Mouse (Mus musculus) neutrophil, adult 5-6 weeks (primary cell): ENCODE data around the gene Uchl3. TPM values are rescaled to one million over a fixed set of nuclear protein-coding genes. Genes with fewer than 3 reads are reported as not detected.

Source experiments
- ATAC-seq: fragments of 151-379, 151-347 bp; 2 replicates; pipeline ENCODE4 v1.8.0; 2017; ENCODE audit warnings: mild to moderate bottlenecking, moderate TSS enrichment; ENCODE audit not compliant: insufficient number of reproducible peaks, poor library complexity, low FRiP score, severe bottlenecking; ENCODE audit errors: extremely low read depth
- total RNA-seq: library from RNA; stranded (forward); fragments of 200-1000 nt; gene quantifications from 2 replicates; pipeline ENCODE4 v1.2.3, GENCODE M21; 2017

Gene Uchl3
- total RNA-seq, 1 experiment from 2014 or later: 58.1 TPM

DNA sequence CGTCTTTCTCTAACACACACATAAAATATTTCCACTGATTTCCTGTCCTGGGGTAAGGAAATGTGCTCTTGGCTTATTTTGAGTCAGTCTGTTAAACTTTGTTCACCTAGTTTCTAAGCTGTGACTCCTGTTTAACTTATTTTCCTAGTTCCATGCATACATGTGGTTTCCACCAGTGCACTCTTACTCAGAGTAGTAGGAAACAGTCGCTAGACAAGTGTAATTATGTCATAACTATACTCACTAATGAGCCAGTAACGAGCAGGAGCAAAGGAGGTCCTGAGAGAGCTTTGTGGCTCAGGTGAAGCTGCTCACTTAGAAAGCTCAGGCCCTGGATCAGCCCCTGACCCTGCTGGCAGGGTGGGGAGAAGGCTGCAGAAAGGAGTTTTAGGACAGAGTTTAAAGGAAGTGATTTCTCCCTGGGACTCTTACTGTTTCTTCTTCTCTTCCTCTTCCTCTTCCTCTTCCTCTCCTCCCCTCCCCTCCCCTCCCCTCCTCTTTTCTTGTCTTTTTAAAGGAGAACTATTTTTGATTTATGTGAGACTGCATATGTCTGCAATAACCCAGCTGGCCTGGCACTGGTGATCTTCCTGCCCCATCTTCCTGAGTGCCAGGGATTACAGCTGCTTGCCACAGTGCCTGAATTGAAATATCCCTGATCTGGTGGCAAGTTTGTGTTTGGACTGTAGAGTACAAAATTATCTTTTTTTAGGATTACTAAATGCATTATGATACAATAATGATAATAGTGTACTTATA lies 8.1 kb downstream of the Uchl3 start:
- ATAC-seq: 0 out of 2 replicates have a peak, but pooled peaks have one; percentile 23

DNA sequence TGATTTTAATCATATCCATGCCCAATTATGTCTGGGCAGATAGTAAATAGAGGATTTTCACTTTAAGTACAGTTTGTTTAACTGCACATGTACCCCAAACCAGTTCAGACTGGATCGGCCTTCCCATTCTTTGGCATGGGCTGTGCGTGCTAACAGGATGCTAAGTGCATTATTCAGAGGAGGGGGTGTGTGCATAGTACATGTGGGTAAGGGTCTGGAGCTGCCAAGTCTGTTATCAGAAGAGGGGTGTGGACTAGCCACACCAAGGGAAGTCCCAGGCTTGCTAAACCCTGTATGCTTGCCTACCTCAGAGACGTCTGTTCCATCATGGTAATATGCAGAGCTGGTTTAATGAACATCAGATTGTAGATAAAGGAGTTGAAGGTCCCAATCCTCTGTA lies 10.5 kb downstream of the Uchl3 start:
- no peak for ATAC-seq

DNA sequence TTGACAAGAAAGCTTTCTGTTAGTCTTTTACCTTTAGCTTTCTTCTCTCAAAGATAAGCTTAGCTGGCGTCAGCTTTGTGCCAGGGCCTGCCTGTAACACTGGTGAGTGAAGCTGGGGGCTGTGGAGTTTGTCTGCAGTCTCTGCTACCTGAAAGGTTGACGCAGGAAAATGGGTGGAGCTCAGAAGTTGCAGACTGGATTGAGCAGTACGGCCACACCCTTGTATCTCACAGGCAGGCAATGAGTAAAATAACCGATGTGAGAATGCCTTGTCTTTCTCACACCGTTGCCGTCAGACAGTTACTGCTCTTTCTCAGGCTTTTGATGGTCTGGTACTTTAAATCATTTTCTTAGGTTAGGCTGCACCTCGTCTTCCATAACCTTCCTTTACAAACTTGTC lies 12.3 kb downstream of the Uchl3 start:
- ATAC-seq: no peak

DNA sequence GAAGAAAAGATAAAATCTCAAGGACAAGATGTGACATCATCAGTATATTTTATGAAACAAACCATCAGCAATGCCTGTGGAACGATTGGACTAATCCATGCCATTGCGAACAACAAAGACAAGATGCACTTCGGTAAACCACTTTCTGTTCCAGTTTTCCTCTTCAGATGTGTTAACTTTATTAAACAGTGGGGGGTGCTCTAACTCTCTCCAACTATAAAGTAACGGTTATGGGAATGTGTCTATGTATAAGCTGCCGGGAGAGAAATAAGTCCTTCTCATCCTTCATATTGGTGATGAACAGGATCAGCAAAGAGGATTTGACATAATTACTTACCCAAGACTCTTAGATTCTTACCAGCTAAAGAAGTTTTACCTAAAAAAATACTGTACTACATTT lies 12.8 kb downstream of the Uchl3 start:
- ATAC-seq: no peak

DNA sequence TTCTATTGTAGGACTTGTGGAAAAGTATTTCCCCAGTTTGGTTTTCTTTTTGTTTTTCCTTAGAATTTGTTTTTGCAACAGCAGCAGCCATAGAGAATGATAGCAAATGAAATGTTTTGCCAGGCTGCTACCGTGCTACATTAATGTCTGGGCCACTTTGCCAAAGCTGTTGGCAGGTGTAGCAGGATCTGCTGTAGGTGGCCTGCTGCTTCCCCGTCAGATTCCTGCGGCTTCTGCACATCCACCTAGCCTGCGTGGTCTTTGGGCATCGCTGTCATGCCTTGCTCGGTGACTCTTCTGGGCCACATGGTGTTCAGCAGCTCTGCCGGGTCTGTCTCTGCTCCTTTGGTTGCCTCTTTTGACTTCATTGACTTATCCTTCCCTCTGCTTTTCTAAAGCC lies 14.9 kb downstream of the Uchl3 start:
- ATAC-seq: no peak

DNA sequence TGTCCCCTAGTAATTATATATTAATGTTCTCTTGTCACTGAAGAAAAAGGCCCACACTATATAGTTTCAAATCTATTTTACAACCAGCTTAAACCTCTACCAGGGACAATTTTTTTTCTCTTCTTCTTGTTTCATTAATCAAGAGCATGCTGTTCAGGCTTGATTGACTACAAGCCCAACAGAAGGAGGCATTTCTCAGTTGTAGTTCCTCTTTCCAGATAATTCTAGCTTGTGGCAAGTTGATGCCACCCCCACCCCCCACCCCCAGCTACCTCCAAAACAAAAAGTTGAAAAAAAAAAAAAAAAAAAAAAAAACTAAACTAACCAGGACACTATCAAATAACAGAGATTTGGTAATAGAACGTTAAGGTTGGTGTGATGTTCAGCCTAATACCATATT lies 18.5 kb downstream of the Uchl3 start:
- ATAC-seq: peak; percentile 92

DNA sequence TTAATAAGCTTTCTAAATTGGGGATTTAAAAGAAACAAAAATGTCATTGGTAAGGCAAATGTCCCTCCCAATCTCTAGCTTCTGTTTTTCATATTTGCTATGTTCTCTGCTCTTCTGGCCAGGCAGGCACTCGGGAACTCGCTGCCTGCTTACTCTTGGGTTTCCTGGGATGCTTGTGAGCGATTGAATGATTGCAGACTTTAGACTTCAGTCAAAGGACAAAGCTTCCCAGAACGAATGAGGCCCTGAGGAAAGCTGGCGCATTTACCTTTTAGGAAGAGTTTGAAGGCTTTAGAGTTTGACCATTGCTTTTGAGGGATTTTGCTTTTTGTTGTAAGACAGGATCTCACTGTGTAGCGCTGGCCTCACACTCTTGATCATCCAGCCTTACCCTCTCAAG lies 33.9 kb downstream of the Uchl3 start:
- no peak for ATAC-seq

DNA sequence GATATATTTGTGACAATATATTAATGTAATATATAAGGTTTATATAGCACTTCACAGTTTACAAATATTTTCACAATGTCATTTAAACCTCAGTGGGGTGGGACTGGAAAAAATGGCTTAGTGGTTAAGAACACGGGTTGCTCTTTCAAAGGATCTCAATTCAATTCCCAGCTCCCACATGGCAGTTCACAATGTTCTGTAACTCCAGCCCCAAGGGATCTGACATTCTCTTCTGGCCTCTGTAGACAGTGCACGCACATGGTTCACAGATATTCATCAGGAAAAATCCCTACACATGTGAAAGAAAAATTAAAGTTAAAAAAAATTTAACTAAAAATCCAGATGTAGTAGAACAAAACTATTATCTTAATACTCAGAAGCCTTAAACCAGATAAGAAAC lies 34.6 kb downstream of the Uchl3 start:
- no peak for ATAC-seq

DNA sequence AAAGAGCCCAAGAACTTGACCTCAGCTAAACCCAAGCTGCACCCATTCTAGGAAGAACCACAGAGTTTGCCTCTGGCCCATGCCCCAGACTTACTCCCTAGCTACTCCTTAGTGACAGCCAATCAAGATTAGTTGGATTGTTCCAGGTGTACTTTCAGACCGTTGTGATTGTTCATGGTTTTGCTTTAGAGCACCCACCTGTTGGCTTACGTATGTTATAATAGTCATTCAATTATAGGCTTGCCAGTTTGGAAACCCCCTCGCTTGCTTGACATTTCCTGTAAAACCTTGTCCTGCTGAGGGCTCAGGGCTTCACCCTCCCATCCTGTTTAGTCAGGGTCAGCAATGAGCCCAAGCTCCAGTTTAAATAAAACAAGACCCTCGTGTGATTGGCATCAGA lies 50.7 kb downstream of the Uchl3 start:
- 0 out of 2 replicates have a peak, but pooled peaks have one; percentile 33 for ATAC-seq

DNA sequence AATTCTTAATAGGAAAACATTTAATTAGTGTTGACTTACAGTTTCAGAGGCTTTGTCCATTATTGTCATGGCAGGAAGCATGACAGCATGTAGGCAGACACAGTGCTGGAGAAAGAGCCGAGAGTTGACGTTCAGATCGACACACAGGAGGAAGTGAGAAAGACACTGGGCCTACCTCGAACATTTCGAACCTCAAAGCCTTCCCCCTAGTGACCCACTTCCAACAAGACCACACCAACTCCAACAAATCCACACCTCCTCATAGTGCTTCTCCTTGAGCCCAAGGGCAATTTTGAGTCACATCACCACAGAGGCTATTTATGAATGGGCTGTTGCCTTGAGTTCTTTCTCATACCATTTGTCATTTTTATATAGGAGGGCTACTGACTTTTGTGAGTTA lies 53.3 kb downstream of the Uchl3 start:
- ATAC-seq: no peak

DNA sequence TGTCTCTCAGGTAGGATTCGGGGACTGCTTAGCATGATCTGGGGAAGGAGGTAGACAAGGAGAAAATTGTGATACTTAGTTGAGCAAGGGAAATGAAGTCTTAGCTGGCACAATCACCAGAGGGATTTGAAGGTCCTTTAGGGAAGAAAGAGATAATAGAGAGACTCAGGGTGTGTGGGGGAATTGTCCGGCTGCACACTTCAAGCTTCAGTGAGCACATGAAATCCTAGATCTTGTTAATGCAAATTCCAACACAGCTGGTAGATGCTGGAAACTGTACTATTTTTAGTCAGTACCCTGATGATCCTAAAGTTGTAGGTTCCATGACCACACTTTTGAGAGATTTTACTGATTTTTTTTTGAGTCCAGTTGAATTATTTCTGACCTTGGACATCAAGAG lies 60.6 kb downstream of the Uchl3 start:
- ATAC-seq: no peak

DNA sequence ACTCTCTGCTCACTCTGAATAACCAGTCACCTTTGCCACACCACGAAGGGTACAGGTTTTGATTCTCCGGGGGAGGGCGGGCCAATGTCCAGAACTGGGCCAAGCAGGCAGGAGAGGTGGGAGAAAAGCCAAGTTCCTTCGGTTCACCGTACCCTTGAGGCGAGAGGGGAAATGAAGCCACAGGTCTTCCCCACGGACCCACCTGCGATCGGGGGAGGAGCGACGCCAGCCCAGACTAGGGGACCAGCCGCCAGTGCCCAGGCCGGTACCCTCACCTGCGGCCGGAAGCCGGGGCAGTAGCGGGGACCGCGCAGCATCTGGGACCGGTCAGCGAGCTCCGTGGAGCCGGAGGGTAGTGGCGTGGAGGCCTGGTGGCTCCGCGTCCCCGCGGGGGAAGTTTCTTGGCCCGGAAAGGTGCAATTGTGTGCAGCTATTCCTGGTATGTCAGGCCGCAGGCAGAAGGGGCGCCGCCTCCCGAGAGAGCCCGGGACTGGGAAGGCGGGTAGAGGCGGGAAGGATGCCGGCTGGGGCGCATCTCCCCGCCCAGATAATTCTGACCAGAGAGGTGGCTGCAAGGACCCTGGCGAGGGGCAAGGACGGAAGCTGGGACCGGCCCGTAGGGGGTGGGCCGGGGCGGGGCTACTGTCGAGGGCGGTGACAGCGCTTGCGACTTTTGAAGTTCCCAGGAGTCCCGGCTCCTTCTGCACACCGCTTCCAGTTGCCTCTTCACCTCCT lies 75.6 kb downstream of the Uchl3 start, which contains the start of the genes Gm9922 and Lmo7:
TSS of gene Gm9922 (minus strand) at position 578 of the 735 bp plus-strand sequence.
TSS of gene Lmo7 (plus strand) at position 721 of the 735 bp plus-strand sequence.
- no peak for ATAC-seq

DNA sequence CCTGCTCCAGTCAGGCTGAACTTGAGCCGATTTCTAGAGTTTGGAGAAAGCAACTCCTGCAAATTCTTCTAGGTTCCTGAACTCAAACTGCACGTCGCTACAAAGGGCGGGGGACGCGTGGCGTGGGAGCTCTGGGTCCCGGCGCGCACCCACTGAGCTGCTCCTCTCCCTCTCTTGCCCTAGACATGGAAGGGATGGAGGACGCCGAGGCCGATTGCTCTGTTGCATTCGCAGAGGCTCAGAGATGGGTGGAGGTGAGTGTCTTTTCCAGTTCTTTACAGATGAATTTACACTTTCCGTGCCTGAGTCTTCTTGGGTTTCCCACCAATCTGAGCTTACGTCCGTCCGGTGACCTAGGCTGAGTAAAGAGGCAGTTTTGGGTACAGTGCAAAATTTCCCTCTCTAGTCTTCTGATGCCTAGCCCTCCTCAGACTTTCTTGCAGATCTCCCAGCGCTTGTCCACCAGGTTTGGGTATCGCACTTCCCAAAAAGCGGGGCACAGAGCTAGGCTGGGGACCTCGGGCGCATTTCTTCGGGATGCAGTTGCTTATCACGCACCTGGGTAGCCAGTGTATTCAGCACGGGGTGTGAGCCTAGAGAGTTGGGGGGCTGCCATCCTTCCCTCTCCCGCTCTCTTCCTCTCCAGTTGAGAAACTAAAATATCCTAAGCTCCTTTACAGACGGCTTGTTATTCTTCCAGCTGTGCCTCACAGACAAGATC lies 76.4 kb downstream of the Uchl3 start:
- ATAC-seq: peak; percentile 16; the same call in 1 of the 2 replicates

DNA sequence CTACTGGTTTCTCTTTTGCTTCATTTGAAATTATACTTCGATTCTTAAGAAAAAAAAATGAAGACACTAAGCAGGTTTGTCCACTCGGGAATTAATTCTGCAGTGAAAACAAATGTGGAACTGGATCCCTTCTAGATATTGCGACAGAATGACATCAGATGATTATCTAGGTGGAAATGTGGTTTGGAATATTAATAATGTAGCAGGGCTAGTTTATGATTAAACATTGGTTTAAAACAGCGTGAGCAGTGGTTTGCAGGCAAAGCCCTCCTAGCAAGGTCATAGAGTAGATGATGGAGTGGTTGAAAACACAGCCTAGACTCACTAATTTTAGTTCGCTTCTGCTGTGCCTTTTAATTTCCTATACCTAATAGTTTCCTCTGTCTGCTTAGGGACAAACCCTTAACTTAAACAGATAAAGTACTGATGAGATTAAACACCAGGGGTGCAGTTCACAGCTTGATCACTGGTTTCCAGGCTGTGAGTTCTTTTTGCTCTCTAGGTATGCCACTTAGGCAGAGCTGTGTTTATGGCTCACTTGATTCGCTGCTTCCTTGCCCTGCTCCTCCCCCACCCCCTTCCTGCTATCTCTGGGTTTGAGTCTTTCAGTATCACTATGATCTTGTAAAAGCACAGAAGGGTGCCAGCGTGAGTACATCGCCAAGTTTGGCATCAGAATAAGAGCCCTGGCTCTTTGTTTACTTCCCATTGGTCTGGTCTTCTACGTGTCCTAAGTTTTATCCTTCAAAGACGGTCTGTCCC lies 80.0 kb downstream of the Uchl3 start:
- ATAC-seq: no peak

DNA sequence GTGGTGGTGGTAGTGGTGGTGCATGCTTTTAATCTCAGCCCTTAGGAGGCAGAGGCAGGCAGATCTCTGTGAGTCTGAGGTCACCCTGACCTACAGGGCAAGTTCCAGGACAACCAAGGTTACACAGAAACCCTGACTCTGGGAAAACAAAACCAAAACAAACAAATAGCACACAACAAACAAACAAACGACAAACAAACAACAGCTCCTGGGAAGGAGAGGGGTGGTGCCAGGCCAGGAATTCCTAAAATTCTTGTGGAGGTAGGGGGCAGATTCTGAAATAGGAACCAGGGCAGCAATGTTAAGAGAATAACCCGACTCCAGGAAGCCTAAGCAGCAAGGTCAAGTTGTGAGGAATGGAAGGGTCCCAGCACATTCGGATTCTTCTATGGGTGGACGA lies 83.7 kb downstream of the Uchl3 start:
- no peak for ATAC-seq
